Mouse (Mus musculus) heart, adult 9 months (tissue): ENCODE data around the gene Limch1.

ENCODE experiments used
- DNase-seq, 2 experiments: peaks; one replicate each; pipeline ENCODE4 v3.0.0; 2022; ENCODE audit warnings: low spot score in 2 of 2

Limch1 gene

GRCm38 (mm10) chr5:66968925-66969711 lies 223.5 kb downstream of the Limch1 start:
- no peak for DNase-seq

GRCm38 (mm10) chr5:66975621-66976020 lies 230.0 kb downstream of the Limch1 start:
- DNase-seq = peak; percentile 36 to 41

- DNase-seq = peak; percentile 71 to 73
These were observed 233.9 kb downstream of the Limch1 start for GRCm38 (mm10) chr5:66979332-66980218.

GRCm38 (mm10) chr5:66980862-66981261 lies 235.2 kb downstream of the Limch1 start:
- no peak for DNase-seq

- DNase-seq = no peak
These were observed 237.5 kb downstream of the Limch1 start for GRCm38 (mm10) chr5:66983104-66983503.

GRCm38 (mm10) chr5:66988926-66989325 lies 243.3 kb downstream of the Limch1 start:
- no peak for DNase-seq

GRCm38 (mm10) chr5:66989531-66989930 lies 243.9 kb downstream of the Limch1 start:
- DNase-seq = peak in 1 of 2 experiments; percentile 8

GRCm38 (mm10) chr5:66992401-66992800 lies 246.8 kb downstream of the Limch1 start:
- no peak for DNase-seq

- no peak for DNase-seq
These were observed 247.4 kb downstream of the Limch1 start for GRCm38 (mm10) chr5:66993076-66993475.

GRCm38 (mm10) chr5:66996124-66996523 lies 250.5 kb downstream of the Limch1 start:
- no peak for DNase-seq

GRCm38 (mm10) chr5:66996886-66997599 lies 251.4 kb downstream of the Limch1 start:
- peak in 1 of 2 experiments; percentile 57 for DNase-seq

GRCm38 (mm10) chr5:66997600-66997930 lies 251.9 kb downstream of the Limch1 start:
- DNase-seq = no peak

- DNase-seq = no peak
These were observed 252.7 kb downstream of the Limch1 start for GRCm38 (mm10) chr5:66998341-66998740.

GRCm38 (mm10) chr5:67002346-67002745 lies 256.7 kb downstream of the Limch1 start:
- DNase-seq = no peak

- DNase-seq = no peak
These were observed 259.0 kb downstream of the Limch1 start for GRCm38 (mm10) chr5:67004619-67005018.

- DNase-seq = peak; percentile 65 to 81
These were observed 265.6 kb downstream of the Limch1 start for GRCm38 (mm10) chr5:67011043-67011870.

- DNase-seq = peak in 1 of 2 experiments; percentile 6
These were observed 266.4 kb downstream of the Limch1 start for GRCm38 (mm10) chr5:67011985-67012384.

- no peak for DNase-seq
These were observed 268.3 kb downstream of the Limch1 start for GRCm38 (mm10) chr5:67013926-67014325.

- peak; percentile 29 to 71 for DNase-seq
These were observed 270.8 kb downstream of the Limch1 start for GRCm38 (mm10) chr5:67016450-67016849.

- no peak for DNase-seq
These were observed 278.9 kb downstream of the Limch1 start for GRCm38 (mm10) chr5:67024459-67025050.

GRCm38 (mm10) chr5:67025095-67025494 lies 279.5 kb downstream of the Limch1 start:
- no peak for DNase-seq
